Mouse (Mus musculus): ENCODE data around the gene Gramd4. TPM values are rescaled to one million over a fixed set of nuclear protein-coding genes. Genes with fewer than 3 reads are reported as not detected.
"Not testable (repeated sequence)": the region's sequence is repeated elsewhere in the genome, so short reads cannot be mapped to it uniquely, and the experiment has no call there.

Gene Gramd4
- polyA plus RNA-seq, 1 experiment from 2014 or later: 18.7 TPM

DNA sequence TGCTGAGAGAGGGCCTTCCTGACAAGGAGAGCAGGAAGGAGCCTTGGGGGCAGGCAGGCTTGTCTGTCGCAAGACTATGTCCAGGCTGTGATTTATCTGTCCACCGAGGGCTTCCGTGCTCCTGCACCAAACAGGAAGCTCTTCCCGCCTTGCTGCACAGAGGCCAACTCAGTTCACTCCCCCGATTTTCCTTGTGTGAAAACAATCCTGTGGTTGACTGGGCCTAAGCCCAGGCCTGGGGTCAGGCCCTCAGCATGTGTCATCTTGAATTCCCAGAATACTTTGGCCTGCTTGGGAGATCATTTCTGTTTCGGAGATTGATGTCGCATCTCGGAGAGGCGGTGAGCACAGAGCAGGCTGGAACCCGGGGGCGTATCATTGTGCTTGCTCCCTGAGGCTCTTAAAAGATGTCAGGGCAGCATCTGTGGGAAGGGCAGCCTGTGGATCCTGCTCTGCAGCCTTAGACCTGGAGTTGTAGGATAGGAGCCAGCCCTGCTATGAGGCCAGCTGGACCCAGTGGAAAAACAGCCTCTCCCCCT lies 32.6 kb downstream of the Gramd4 start:
- H3K27me3 ChIP-seq (ENCODE audit: control insufficient read depth, insufficient read depth, low read length): no peaks in the 10 kb centered on the region
- H3K4me1 ChIP-seq (ENCODE audit: control insufficient read depth, insufficient read depth, low read length): peaks cover 75% of the 10 kb centered on the region
- H3K4me3 ChIP-seq (ENCODE audit: low read length): no peak overlapping the region
- H3K4me2 ChIP-seq (ENCODE audit: low read depth, low read length): no peak overlapping the region
- 44% methylated on average over 11 of the region's 11 CpGs for WGBS
- peak; percentile 66 for ATAC-seq (replicated peaks; ENCODE audit: extremely low read depth, insufficient read depth, low FRiP score)
- H3K9me3 ChIP-seq (replicated peaks; ENCODE audit: control insufficient read depth, low read length): no peaks in the 10 kb centered on the region
- H3K27ac ChIP-seq (ENCODE audit: low read length): peak overlapping the region; percentile 25
- 0 out of 2 replicates have a peak, but pooled peaks cover 2% of the 10 kb centered on the region for H3K36me3 ChIP-seq (ENCODE audit: control insufficient read depth, insufficient read depth)
- peak overlapping the region; percentile 43 for H3K9ac ChIP-seq (ENCODE audit: low read length)

DNA sequence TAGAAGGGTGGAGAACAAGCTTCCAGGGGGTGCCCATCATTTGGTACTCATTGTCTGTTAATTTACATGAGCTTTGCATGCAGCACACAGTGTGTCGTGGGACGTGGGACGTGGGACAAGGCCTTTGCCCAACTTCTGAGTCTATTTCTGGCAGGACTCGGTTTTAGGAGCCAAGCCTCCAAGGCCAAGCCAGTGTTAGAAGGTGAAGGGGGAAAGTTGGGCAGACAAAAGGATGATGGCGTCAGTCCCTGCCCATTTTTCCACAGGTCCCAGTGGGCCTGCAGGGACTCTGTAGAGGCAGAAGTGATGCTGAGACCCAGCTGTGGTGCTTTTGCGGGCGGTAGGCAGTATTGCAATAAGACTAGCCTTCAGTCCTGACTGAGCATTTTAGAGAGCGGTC lies 33.1 kb downstream of the Gramd4 start:
- WGBS: 72% methylated on average over 8 of the region's 8 CpGs
- Histone ChIP-seq H3K4me1 (ENCODE audit: control insufficient read depth, insufficient read depth, low read length) (peaks cover 70% of the 10 kb centered on the region), H3K4me3 (ENCODE audit: low read length) (no peak overlapping the region), H3K27me3 (ENCODE audit: control insufficient read depth, insufficient read depth, low read length) (no peaks in the 10 kb centered on the region), H3K9ac (ENCODE audit: low read length) (peak overlapping the region; percentile 43), H3K9me3 (replicated peaks; ENCODE audit: control insufficient read depth, low read length) (no peaks in the 10 kb centered on the region), H3K4me2 (ENCODE audit: low read depth, low read length) (no peak overlapping the region), H3K36me3 (ENCODE audit: control insufficient read depth, insufficient read depth) (peaks cover 5% of the 10 kb centered on the region; the same call in 1 of the 2 replicates), H3K27ac (ENCODE audit: low read length) (peak overlapping the region; percentile 25)
- ATAC-seq (replicated peaks; ENCODE audit: extremely low read depth, insufficient read depth, low FRiP score): no peak

DNA sequence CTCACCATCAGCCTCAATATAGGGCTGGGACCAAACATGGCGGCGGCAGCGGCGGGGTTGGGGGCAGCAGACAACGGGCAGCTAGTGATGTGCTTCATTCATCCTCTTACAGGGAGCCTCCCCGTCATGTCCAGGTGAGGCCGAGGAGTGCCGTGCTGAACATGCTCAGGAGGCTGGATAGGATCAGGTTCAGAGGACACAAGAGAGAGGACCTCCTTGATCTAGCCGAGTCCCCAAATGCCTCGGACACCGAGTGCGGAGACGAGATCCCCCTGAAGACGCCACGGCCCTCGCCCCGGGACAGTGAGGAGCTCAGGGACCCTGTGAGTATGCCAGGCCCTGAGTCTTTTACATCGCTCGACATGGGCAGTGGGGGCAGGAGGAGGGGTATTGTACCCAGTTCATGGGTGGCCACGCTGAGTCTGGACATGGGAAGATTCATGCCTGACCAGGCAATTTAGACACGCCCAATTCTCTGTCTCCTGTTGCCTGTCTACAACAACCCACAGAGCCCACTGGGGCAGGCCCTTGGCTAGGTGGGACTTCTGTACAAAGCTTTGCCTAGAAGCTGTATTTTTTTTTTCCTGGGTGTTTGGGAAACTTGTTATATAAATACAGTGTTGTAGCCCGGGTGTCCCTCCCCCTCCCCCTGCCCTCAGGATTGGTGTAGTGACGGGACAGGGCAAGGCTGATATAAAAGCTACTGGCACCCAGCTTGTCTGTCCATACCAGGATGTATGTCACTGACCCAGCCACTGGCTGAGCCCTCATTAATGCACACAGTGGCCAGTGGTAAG lies 33.9 kb downstream of the Gramd4 start:
- H3K4me2 ChIP-seq (ENCODE audit: low read depth, low read length): no peak overlapping the region
- H3K4me3 ChIP-seq (ENCODE audit: low read length): no peak overlapping the region
- 93% methylated on average over 23 of the region's 23 CpGs for WGBS
- 0 out of 2 replicates have a peak overlapping the region, but pooled peaks have one; percentile 25 for H3K9ac ChIP-seq (ENCODE audit: low read length)
- no peaks in the 10 kb centered on the region for H3K9me3 ChIP-seq (replicated peaks; ENCODE audit: control insufficient read depth, low read length)
- no peaks in the 10 kb centered on the region for H3K27me3 ChIP-seq (ENCODE audit: control insufficient read depth, insufficient read depth, low read length)
- peak overlapping the region; percentile 39; the same call in 1 of the 2 replicates for H3K27ac ChIP-seq (ENCODE audit: low read length)
- peaks cover 61% of the 10 kb centered on the region for H3K4me1 ChIP-seq (ENCODE audit: control insufficient read depth, insufficient read depth, low read length)
- no peak for ATAC-seq (replicated peaks; ENCODE audit: extremely low read depth, insufficient read depth, low FRiP score)
- peaks cover 7% of the 10 kb centered on the region for H3K36me3 ChIP-seq (ENCODE audit: control insufficient read depth, insufficient read depth)

DNA sequence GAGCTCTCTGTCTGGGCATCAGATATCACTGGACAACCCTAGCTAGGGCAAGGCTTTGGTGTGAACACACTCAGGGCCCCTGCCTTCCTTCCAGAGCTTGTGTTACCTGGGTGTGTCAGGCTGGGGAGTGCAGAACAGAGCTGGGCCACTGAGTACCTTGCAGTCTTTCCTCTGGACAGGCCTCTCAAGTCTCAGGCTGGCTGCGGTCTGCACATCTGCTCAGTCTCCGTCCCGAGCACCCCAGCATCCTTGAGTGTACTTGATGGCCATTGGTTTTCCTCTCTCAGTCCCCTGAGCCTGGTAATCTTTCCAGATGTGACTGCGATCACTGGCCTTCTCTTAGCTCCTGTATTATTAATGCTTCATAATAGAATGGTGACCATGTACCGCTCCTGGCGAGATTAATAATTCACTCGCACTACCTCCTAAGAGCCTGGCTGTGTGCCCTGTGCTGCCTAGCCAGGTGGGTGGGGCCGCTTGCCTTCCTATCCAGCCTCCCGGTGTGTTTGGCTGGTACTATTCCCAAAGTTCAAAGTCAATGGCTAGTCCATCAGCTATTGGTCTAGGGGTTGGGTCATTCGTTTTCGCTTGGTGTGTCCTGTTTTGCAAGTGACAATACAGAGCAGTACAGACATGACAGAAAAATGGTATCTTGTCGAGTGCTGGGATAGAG lies 34.6 kb downstream of the Gramd4 start:
- Histone ChIP-seq H3K27me3 (ENCODE audit: control insufficient read depth, insufficient read depth, low read length) (no peaks in the 10 kb centered on the region), H3K9me3 (replicated peaks; ENCODE audit: control insufficient read depth, low read length) (no peaks in the 10 kb centered on the region), H3K4me3 (ENCODE audit: low read length) (no peak overlapping the region), H3K9ac (ENCODE audit: low read length) (0 out of 2 replicates have a peak overlapping the region, but pooled peaks have one; percentile 25), H3K4me2 (ENCODE audit: low read depth, low read length) (no peak overlapping the region), H3K36me3 (ENCODE audit: control insufficient read depth, insufficient read depth) (peaks cover 8% of the 10 kb centered on the region), H3K27ac (ENCODE audit: low read length) (peak overlapping the region; percentile 39; the same call in 1 of the 2 replicates), H3K4me1 (ENCODE audit: control insufficient read depth, insufficient read depth, low read length) (peaks cover 54% of the 10 kb centered on the region)
- WGBS: 77% methylated on average over 12 of the region's 12 CpGs
- ATAC-seq (replicated peaks; ENCODE audit: extremely low read depth, insufficient read depth, low FRiP score): no peak

DNA sequence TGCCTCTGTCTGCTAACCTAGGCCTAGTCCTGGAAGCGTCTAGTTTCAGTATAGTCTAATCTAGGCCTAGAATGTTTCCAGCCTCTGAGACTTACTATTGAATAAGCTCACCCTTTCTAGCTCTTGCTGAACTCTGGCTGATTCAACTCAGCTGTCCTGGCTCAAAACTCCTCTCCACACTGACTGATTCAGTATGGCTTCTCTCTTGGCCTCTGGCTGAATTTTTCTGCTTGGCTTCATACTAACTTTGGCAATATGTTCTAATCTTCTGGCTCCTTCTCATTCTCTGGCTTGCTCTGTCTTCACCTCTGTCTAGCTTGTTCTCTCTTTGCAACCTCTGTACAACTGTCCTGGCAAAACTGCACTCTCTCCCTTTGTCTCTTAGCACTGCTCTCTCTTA lies 35.7 kb downstream of the Gramd4 start:
- Histone ChIP-seq H3K36me3 (ENCODE audit: control insufficient read depth, insufficient read depth) (peaks cover 8% of the 10 kb centered on the region), H3K4me1 (ENCODE audit: control insufficient read depth, insufficient read depth, low read length) (peaks cover 45% of the 10 kb centered on the region)

DNA sequence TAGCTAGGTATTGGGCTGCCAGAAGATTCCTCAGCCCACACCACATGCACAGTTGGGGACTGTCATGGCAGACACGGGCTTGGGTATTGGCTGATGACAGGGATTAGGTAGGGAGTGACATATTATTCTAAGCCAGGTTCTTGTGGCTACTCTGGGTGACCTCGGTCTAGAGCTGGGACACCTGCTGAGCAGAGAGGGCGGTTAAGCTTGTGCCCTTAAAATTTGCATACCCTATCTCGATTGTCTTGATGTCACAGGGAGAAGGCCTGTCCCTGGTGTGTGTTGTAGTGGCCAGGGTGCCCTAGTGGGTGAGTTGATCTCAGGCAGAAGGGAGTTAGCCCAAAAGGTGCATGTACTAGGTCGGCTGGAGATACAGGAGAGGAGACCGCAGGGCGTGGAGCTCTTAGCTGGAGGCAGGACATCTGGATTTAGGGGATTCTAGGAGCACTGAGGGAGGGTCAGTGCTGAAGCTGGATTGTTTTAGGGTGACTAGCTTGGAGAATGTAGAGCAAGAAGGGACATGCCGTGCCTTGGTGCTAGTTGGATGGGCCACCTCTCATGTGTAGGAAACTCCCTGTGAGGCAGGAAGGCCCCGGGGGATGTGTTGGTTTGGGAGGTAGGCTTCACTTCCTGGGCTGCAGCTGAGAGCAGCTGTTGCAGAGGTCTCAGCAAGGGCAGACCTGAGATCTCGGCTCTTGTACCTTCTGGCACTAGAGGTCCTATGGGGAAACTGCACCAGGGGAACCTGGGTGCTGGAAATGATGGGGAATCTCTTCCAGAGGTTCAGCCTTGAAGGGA lies 37.0 kb downstream of the Gramd4 start:
- Histone ChIP-seq H3K9me3 (replicated peaks; ENCODE audit: control insufficient read depth, low read length) (no peaks in the 10 kb centered on the region), H3K4me2 (ENCODE audit: low read depth, low read length) (no peak overlapping the region), H3K9ac (ENCODE audit: low read length) (no peak overlapping the region), H3K27me3 (ENCODE audit: control insufficient read depth, insufficient read depth, low read length) (no peaks in the 10 kb centered on the region), H3K36me3 (ENCODE audit: control insufficient read depth, insufficient read depth) (peaks cover 8% of the 10 kb centered on the region), H3K27ac (ENCODE audit: low read length) (peak overlapping the region; percentile 18; the same call in 1 of the 2 replicates), H3K4me1 (ENCODE audit: control insufficient read depth, insufficient read depth, low read length) (peaks cover 34% of the 10 kb centered on the region), H3K4me3 (ENCODE audit: low read length) (no peak overlapping the region)
- no peak for ATAC-seq (replicated peaks; ENCODE audit: extremely low read depth, insufficient read depth, low FRiP score)
- WGBS: 64% methylated on average over 10 of the region's 10 CpGs

More for the DNA sequence above, 35.7 kb downstream of the Gramd4 start:
- no peak overlapping the region for H3K9ac ChIP-seq (ENCODE audit: low read length)
- H3K4me2 ChIP-seq (ENCODE audit: low read depth, low read length): no peak overlapping the region
- ATAC-seq (replicated peaks; ENCODE audit: extremely low read depth, insufficient read depth, low FRiP score): no peak
- 74% methylated on average over 1 of the region's 1 CpGs for WGBS
- peak overlapping the region; percentile 14; the same call in 1 of the 2 replicates for H3K27ac ChIP-seq (ENCODE audit: low read length)
- no peak overlapping the region for H3K4me3 ChIP-seq (ENCODE audit: low read length)
- H3K9me3 ChIP-seq (replicated peaks; ENCODE audit: control insufficient read depth, low read length): no peaks in the 10 kb centered on the region
- no peaks in the 10 kb centered on the region for H3K27me3 ChIP-seq (ENCODE audit: control insufficient read depth, insufficient read depth, low read length)

DNA sequence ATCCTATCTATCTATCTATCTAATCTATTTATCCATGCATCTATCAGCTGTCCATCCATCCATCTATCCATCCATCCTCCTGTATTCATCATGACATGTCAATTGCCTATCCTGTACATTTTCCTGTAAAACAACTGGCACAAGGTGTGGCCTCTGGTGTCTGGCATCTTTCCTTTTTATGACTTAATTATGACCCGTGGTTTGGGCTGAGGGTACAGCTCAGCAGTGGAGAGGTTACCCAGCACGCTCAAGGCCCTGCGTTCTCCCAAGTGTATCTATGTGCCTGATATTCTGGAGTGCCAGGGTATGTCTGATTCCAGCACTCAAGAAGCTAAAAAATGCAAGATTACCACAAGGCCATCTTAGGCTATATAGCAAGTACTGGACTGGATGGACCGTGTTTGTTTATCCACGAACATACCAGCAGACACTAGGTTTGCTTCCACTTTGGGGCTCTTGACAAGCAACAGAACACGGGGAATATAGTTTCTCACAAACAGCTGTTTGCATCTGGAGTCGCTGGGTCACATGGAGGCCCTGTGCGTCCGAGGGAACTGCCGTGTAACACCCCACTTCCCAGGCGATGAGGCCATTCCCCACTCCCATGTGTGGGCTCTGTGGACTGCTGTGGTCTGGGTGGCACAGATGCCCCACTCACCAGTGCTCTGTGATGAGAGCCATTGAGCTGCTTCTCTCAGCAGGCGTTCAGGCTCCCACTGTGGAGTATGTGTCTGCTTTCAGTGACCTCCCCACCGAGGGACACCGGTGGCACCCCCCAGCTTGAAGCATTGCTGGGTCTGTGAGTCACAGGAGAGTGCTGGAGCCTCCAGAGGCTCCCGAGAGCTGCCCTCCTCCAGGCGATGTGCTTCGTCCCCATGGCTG lies 38.5 kb downstream of the Gramd4 start:
- WGBS: 83% methylated on average over 17 of the region's 17 CpGs
- ATAC-seq (replicated peaks; ENCODE audit: extremely low read depth, insufficient read depth, low FRiP score): no peak

DNA sequence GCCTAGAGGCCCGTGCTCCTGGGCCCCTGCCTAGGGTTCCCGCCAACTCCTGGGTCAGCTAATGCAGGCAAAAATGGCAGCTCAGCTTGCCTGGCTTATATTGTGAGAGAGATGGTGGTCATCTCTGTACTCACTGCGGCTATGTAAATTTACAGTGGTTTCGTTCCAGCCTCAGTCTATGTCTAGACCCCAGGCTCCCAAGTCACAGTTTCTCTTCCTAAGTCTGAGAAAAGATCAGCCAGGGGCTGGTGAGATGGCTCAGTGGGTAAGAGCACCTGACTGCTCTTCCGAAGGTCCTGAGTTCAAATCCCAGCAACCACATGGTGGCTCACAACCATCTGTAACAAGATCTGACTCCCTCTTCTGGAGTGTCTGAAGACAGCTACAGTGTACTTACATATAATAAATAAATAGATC lies 39.1 kb downstream of the Gramd4 start:
- WGBS: 89% methylated on average over 5 of the region's 5 CpGs
- H3K4me2 ChIP-seq (ENCODE audit: low read depth, low read length); H3K27me3 ChIP-seq (ENCODE audit: control insufficient read depth, insufficient read depth, low read length); ATAC-seq (replicated peaks; ENCODE audit: extremely low read depth, insufficient read depth, low FRiP score); H3K4me3 ChIP-seq (ENCODE audit: low read length); H3K27ac ChIP-seq (ENCODE audit: low read length); H3K9ac ChIP-seq (ENCODE audit: low read length); H3K9me3 ChIP-seq (replicated peaks; ENCODE audit: control insufficient read depth, low read length): not testable (repeated sequence)
- H3K4me1 ChIP-seq (ENCODE audit: control insufficient read depth, insufficient read depth, low read length): peaks cover 22% of the 10 kb centered on the region
- peaks cover 12% of the 10 kb centered on the region for H3K36me3 ChIP-seq (ENCODE audit: control insufficient read depth, insufficient read depth)

More for the DNA sequence above, 38.5 kb downstream of the Gramd4 start:
- no peak overlapping the region for H3K27ac ChIP-seq (ENCODE audit: low read length)
- no peak overlapping the region for H3K9ac ChIP-seq (ENCODE audit: low read length)
- no peak overlapping the region for H3K4me2 ChIP-seq (ENCODE audit: low read depth, low read length)
- H3K36me3 ChIP-seq (ENCODE audit: control insufficient read depth, insufficient read depth): peaks cover 8% of the 10 kb centered on the region
- no peak overlapping the region for H3K4me3 ChIP-seq (ENCODE audit: low read length)
- peaks cover 22% of the 10 kb centered on the region for H3K4me1 ChIP-seq (ENCODE audit: control insufficient read depth, insufficient read depth, low read length)
- no peaks in the 10 kb centered on the region for H3K9me3 ChIP-seq (replicated peaks; ENCODE audit: control insufficient read depth, low read length)
- H3K27me3 ChIP-seq (ENCODE audit: control insufficient read depth, insufficient read depth, low read length): no peaks in the 10 kb centered on the region
